Mouse (Mus musculus) limb, embryonic 12.5 days (tissue): ENCODE results near the gene Trappc3. TPM values are rescaled to one million over a fixed set of nuclear protein-coding genes. Genes with fewer than 3 reads are reported as not detected.

Experiments used
- ATAC-seq: fragments of 200-750 bp; cut with Nextera tagmentation; 2 replicates; pipeline ENCODE4 v1.8.0; 2017; ENCODE audit warnings: low read depth, moderate TSS enrichment; ENCODE audit not compliant: insufficient number of reproducible peaks, insufficient read depth, low FRiP score, low TSS enrichment
- H3K27ac ChIP-seq: fragments of 300-500 bp; sonication (generic); 2 replicates; pipeline ENCODE4 v1.5.1; 2016; ENCODE audit warnings: mild to moderate bottlenecking, moderate library complexity
- H3K27me3 ChIP-seq: fragments of 300-500 bp; sonication (generic); 2 replicates; pipeline ENCODE4 v1.6.1; 2016; ENCODE audit warnings: mild to moderate bottlenecking, moderate library complexity
- H3K36me3 ChIP-seq: fragments of 300-500 bp; sonication (generic); 2 replicates; pipeline ENCODE4 v1.6.1; 2016; ENCODE audit warnings: mild to moderate bottlenecking, moderate library complexity
- H3K4me1 ChIP-seq: fragments of 300-500 bp; sonication (generic); replicated peaks from 2 replicates; pipeline ENCODE4 v1.6.1; 2016
- H3K4me2 ChIP-seq: fragments of 300-500 bp; sonication (generic); 2 replicates; pipeline ENCODE4 v1.6.1; 2016; ENCODE audit warnings: mild to moderate bottlenecking, moderate library complexity
- H3K4me3 ChIP-seq: fragments of 300-500 bp; sonication (generic); replicated peaks from 2 replicates; pipeline ENCODE4 v1.5.1; 2016; ENCODE audit warnings: mild to moderate bottlenecking
- H3K9ac ChIP-seq: fragments of 300-500 bp; sonication (generic); replicated peaks from 2 replicates; pipeline ENCODE4 v1.6.1; 2016; ENCODE audit warnings: mild to moderate bottlenecking, moderate library complexity
- H3K9me3 ChIP-seq: fragments of 300-500 bp; sonication (generic); 2 replicates; pipeline ENCODE4 v1.6.1; 2016; ENCODE audit warnings: mild to moderate bottlenecking, moderate library complexity
- WGBS: fragments of 180-500 bp; shearing (Covaris S2); methylation state at CpG from one replicate; pipeline ENCODE4 v1.1.7; 2016; 5-methylcytosine and 5-hydroxymethylcytosine counted together
- polyA plus RNA-seq: library from polyadenylated mRNA; unstranded; fragments of >200 nt; fragmentation: Nextera tagmentation; extraction: Ambion mirVana; gene quantifications from 2 replicates; pipeline ENCODE4 v1.2.1, GENCODE M21; 2016

Trappc3 gene
- polyA plus RNA-seq, 1 experiment from 2014 or later: 105 TPM

DNA sequence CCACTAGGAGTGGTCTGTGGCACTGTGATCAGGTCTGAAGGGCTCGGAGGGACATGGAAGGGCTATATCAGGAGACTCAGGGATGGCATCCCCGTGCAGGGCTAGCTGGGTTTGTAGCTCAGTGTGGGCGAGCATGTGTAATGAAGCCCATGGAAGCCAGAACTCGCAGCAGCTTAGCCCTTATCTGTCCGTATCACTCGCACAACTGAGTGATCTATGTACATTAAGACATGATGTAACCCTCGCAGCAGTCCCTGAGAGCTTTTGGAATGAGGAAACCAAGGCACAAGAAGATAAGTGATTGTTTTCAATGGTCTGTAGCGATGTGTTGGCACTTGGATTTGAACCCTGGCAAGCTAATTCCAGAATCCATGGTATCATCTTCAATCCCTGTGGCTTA lies 21.5 kb downstream of the Trappc3 start:
- ATAC-seq: no peak
- no peak overlapping the region for H3K27ac ChIP-seq
- no peak overlapping the region for H3K4me2 ChIP-seq
- H3K9me3 ChIP-seq: peaks cover 6% of the 10 kb centered on the region
- H3K4me1 ChIP-seq: peaks cover 37% of the 10 kb centered on the region
- H3K36me3 ChIP-seq: no peaks in the 10 kb centered on the region
- no peak overlapping the region for H3K9ac ChIP-seq
- no peak overlapping the region for H3K4me3 ChIP-seq
- WGBS: 90% methylated on average over 8 of the region's 8 CpGs
- peaks cover 45% of the 10 kb centered on the region for H3K27me3 ChIP-seq

DNA sequence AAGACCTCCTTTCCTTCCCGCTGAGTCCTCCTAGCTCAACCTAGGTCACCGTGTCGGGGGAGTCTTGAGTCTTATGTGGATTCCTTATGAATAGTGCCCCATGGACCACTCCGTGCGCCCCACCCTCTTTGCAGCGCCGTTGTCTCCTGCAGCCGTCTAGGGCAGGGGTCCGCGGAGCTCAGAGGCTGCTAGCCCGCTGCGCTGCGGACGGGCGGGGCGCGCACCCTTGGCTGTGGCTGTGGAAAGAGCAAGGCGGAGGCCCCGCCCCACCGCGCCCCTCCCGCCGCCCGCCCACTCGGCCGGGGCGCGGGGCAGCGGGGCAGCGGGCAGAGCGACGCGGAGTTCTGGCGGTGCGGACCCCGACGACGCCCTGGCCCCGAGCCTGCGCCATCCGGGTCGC lies 24.4 kb downstream of the Trappc3 start, which contains the start of gene Col8a2:
Col8a2 (plus strand) TSS at position 302 of the 400 bp plus-strand sequence.
- WGBS: 2% methylated on average over 33 of the region's 42 CpGs
- peak within 1 kb of the TSS; percentile 69 for H3K4me2 ChIP-seq
- no peaks in the 10 kb centered on the region for H3K36me3 ChIP-seq
- H3K4me1 ChIP-seq: peaks cover 33% of the 10 kb centered on the region
- peak within 1 kb of the TSS; percentile 51 for H3K4me3 ChIP-seq
- peak within 1 kb of the TSS; percentile 23; the same call in 1 of the 2 replicates for H3K27ac ChIP-seq
- ATAC-seq: peak; percentile 47; the same call in 1 of the 2 replicates
- peaks cover 6% of the 10 kb centered on the region for H3K9me3 ChIP-seq
- H3K9ac ChIP-seq: peak within 1 kb of the TSS; percentile 66
- H3K27me3 ChIP-seq: peaks cover 67% of the 10 kb centered on the region

DNA sequence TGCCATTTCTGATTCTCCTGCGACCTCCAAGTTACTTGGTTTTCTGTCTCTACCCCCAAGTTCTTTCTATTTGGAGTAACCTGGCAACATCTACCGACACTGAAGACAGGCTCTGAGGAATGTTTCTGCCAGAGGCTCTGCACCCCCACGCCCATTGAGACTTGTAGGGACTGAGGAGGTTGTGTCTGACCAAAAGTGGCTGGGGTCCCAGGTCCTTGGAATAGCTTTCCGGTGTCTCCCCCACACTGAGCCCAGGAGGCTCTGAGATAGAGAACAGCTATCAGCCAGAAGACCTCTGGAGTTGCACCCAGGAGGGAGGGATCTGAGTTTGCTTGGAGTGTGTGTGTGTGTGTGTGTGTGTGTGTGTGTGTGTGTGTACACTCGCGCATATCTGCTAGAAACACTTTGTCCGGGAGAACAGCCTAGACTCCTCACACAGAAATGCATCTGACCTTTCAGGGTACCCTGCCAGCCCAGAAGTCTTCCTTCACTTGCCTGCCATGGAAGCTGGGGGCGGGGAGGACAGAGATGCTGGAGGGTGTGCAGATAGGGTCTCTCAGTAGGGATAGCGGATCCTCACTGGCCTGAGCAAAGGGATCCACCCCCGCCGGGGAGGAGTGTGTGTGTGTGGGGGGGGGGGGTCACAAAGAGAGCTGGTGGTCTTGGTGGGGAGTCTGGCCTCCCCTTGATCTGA lies 25.3 kb downstream of the Trappc3 start:
- H3K9me3 ChIP-seq: peaks cover 6% of the 10 kb centered on the region
- H3K4me3 ChIP-seq: peak overlapping the region; percentile 51
- no peaks in the 10 kb centered on the region for H3K36me3 ChIP-seq
- H3K4me2 ChIP-seq: peak overlapping the region; percentile 69
- H3K27ac ChIP-seq: no peak overlapping the region
- 0 out of 2 replicates have a peak overlapping the region, but pooled peaks have one; percentile 66 for H3K9ac ChIP-seq
- 44% methylated on average over 11 of the region's 11 CpGs for WGBS
- no peak for ATAC-seq
- peaks cover 28% of the 10 kb centered on the region for H3K4me1 ChIP-seq
- peaks cover 67% of the 10 kb centered on the region for H3K27me3 ChIP-seq

DNA sequence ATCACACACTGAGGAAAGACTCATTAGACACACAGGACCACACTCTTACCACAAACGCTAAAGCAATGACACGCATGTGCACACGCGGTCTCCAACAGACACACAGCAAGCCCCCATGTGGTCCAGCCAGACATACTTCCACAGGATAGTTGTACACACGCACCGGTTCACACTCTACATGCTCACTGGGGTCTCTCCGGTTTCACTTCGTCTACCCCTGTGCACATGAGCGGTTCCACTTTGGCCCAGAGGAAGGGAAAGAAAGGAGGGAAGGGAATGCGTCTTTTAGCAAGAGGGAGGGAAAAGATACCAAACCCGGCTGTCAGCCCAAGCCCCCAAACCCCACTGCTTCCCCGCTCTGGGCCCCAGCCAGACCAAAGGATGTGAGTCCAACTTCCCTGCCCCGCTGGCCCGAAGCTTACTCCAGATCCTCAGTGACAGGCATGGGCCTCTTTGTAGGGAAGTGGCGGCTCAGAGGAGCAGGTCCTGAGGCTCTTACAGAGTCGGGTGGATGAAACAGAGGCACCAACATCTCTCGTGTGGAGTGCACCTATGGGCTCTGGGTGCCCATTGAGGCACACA lies 26.1 kb downstream of the Trappc3 start:
- no peak overlapping the region for H3K9ac ChIP-seq
- peak overlapping the region; percentile 51 for H3K4me3 ChIP-seq
- WGBS: 37% methylated on average over 17 of the region's 17 CpGs
- no peak for ATAC-seq
- peaks cover 67% of the 10 kb centered on the region for H3K27me3 ChIP-seq
- H3K4me2 ChIP-seq: peak overlapping the region; percentile 69
- H3K9me3 ChIP-seq: peaks cover 6% of the 10 kb centered on the region
- H3K4me1 ChIP-seq: peaks cover 28% of the 10 kb centered on the region
- H3K27ac ChIP-seq: no peak overlapping the region
- H3K36me3 ChIP-seq: no peaks in the 10 kb centered on the region

DNA sequence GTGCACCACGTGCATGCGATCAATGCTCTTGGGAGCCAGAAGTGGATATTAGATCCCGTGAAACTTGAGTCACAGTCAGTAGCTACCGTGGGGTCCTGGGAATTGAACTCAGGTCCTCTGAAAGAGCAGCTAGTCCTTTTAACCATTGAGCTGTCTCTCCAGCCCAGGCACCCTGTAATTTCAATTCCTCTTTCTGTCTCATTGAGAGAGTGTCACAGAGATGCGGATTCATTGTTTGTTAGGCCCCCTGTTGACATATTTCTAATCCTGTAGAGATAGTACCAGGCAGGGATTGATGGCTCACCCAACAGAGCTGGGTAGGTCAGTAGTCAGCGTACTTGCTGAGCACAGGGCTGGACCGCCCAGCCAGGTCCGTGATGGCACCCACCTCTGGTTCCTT lies 28.2 kb downstream of the Trappc3 start:
- H3K27ac ChIP-seq: no peak overlapping the region

DNA sequence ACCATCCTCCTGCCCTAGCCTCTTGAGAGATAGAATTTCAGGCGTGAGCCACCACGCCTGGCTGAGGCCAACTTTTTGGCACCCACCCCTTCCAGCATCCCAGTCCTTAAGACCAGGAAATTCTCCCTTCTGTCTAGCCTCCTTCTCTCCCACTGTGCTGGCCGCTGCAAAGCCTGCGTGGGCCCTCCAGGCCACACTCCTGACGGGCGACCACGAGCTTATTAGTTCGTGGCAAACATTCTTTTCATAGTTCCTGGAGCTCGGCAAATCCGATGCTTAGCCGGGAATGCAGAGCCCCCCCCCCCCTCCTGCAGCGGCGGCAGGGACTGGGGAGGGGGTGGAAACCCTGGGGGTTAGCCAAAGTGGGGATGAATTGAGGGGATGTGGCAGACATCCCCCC lies 29.1 kb downstream of the Trappc3 start:
- H3K4me2 ChIP-seq: peak overlapping the region; percentile 30; the same call in 1 of the 2 replicates

More for the DNA sequence above, 28.2 kb downstream of the Trappc3 start:
- no peak overlapping the region for H3K4me3 ChIP-seq
- no peak for ATAC-seq
- H3K36me3 ChIP-seq: no peaks in the 10 kb centered on the region
- no peak overlapping the region for H3K9ac ChIP-seq
- peaks cover 28% of the 10 kb centered on the region for H3K4me1 ChIP-seq
- WGBS: 85% methylated on average over 8 of the region's 8 CpGs
- peaks cover 60% of the 10 kb centered on the region for H3K27me3 ChIP-seq
- H3K9me3 ChIP-seq: peaks cover 6% of the 10 kb centered on the region
- no peak overlapping the region for H3K4me2 ChIP-seq

DNA sequence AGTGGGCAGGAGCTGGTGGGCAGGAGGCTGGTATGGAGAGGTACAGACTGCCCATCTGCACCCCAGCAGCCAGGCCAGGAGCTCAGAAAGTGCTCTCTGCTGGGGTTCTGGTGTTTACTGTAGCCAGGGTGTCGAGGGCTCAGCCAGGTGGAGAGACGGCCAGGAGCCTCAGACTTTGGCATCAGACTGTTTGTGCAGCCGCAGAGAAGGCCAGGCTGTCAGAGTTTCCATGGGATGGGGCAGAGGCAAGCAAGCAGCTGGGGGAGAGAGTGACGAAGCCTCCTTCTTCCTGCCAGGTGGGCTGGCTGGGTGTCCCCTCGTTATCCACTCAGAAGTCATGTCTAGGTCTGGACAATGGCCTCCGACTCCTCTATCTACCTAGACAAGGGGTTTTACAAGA lies 33.0 kb downstream of the Trappc3 start:
- H3K27ac ChIP-seq: no peak overlapping the region
- H3K4me3 ChIP-seq: no peak overlapping the region
- no peak overlapping the region for H3K9ac ChIP-seq
- H3K9me3 ChIP-seq: no peaks in the 10 kb centered on the region
- no peak for ATAC-seq
- peaks cover 47% of the 10 kb centered on the region for H3K27me3 ChIP-seq
- H3K4me2 ChIP-seq: no peak overlapping the region
- H3K4me1 ChIP-seq: peaks cover 28% of the 10 kb centered on the region
- no peaks in the 10 kb centered on the region for H3K36me3 ChIP-seq
- 72% methylated on average over 6 of the region's 6 CpGs for whole genome bisulfite sequencing

More for the DNA sequence above, 29.1 kb downstream of the Trappc3 start:
- Histone ChIP-seq H3K9ac (no peak overlapping the region; the same call in 1 of the 2 replicates), H3K27me3 (peaks cover 54% of the 10 kb centered on the region), H3K27ac (peak overlapping the region; percentile 71; the same call in 1 of the 2 replicates), H3K4me3 (no peak overlapping the region), H3K36me3 (no peaks in the 10 kb centered on the region), H3K9me3 (no peaks in the 10 kb centered on the region), H3K4me1 (peaks cover 29% of the 10 kb centered on the region)
- ATAC-seq: no peak
- whole genome bisulfite sequencing: 18% methylated on average over 13 of the region's 13 CpGs

DNA sequence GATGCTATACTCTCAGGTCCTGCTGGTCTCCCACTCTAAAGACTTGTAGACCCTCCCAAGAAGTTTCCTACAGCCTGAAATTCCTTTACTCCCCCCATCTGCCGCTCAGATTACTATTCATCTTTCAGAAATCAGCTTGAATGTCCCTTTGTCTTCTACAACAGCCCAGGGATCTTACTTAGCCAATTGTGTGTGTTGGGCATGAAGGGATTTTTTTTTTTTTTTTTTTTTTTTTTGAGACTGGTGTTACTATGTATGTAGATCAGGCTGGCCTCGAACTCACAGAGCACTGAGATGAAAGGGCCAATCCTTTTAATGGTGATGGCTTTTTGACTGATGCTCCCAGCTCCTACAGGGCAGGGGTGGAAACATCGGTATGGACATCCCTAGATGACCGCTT lies 33.8 kb downstream of the Trappc3 start:
- no peaks in the 10 kb centered on the region for H3K36me3 ChIP-seq
- 38% methylated on average over 4 of the region's 4 CpGs for WGBS
- peaks cover 33% of the 10 kb centered on the region for H3K4me1 ChIP-seq
- no peaks in the 10 kb centered on the region for H3K9me3 ChIP-seq
- H3K27me3 ChIP-seq: peaks cover 50% of the 10 kb centered on the region
- no peak for ATAC-seq
- no peak overlapping the region for H3K9ac ChIP-seq
- H3K4me3 ChIP-seq: no peak overlapping the region
- peak overlapping the region; percentile 77; the same call in 1 of the 2 replicates for H3K27ac ChIP-seq
- H3K4me2 ChIP-seq: peak overlapping the region; percentile 74; the same call in 1 of the 2 replicates

DNA sequence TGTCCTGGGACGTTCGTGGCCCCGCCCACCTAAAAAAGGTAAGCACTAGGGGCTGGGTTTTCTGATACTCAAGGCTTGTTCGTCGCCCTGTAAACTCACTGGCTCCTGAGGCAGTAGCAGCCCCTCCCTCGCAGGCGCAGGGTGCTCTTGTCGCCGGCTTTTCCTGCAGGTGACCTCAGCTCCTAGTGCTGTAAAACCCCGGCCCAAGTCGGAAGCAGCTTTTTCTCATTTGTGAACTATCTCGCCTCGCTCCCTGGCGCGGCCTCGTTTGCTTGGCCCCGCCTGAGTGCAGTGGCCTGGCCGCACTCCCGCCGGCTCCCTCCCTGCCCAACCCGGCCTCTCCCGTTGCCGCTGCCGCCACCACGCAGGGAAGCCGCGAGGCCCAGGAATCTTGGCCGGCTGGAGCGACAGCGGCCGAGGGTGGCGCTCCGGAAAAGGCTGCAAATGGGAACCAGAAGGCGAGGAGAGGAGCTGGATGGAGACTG lies 34.5 kb downstream of the Trappc3 start:
- no peaks in the 10 kb centered on the region for H3K9me3 ChIP-seq
- H3K4me3 ChIP-seq: peak overlapping the region; percentile 35
- peak overlapping the region; percentile 77 for H3K27ac ChIP-seq
- peaks cover 34% of the 10 kb centered on the region for H3K4me1 ChIP-seq
- WGBS: under 1% methylated on average over 34 of the region's 34 CpGs
- peaks cover 55% of the 10 kb centered on the region for H3K27me3 ChIP-seq
- H3K9ac ChIP-seq: peak overlapping the region; percentile 55
- H3K36me3 ChIP-seq: no peaks in the 10 kb centered on the region
- H3K4me2 ChIP-seq: peak overlapping the region; percentile 74
- no peak for ATAC-seq

DNA sequence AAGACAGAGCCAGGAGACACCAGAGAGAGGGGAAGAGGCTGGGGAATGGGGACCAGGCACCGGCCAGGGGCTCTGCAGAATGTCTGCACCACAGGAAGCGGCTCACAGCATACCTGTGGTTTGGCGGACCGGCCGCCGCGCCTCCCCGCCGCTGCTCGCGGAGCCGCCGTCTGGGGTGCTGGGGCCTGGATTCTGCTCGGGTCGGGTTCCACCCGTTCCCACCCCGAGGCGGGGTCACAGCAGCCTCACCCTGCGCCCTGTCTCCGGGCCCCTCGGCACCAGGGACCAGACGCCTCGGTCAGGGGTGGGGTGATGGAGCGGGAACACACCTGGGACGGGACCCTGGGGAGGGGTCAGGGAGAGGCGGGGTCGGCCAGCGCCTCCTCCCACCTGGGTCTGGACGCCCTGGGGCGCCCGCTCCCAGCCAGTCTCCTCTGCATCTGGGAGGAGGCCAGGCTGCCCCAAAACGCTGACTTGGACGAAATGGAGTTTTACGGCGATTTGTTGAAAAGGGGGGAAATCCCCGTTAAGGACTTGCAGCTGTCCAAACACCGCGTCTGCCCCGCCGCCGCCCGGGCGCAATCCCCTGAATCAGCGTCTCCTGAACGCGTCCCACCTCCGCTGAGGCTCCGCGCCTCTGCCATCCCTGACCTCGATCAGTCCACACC lies 38.9 kb downstream of the Trappc3 start:
- no peaks in the 10 kb centered on the region for H3K36me3 ChIP-seq
- H3K9me3 ChIP-seq: peaks cover 3% of the 10 kb centered on the region; the same call in 1 of the 2 replicates
- under 1% methylated on average over 50 of the region's 50 CpGs for WGBS
- peaks cover 65% of the 10 kb centered on the region for H3K27me3 ChIP-seq
- H3K9ac ChIP-seq: peak overlapping the region; percentile 45
- H3K4me2 ChIP-seq: peak overlapping the region; percentile 89
- H3K27ac ChIP-seq: peak overlapping the region; percentile 75
- H3K4me1 ChIP-seq: peaks cover 41% of the 10 kb centered on the region
- ATAC-seq: peak; percentile 61; the same call in 1 of the 2 replicates
- H3K4me3 ChIP-seq: peak overlapping the region; percentile 45
